Mouse (Mus musculus) B cell, adult (primary cell): ENCODE data around the gene Sbpl. TPM values are rescaled to one million over a fixed set of nuclear protein-coding genes. Genes with fewer than 3 reads are reported as not detected.

Source experiments
- total RNA-seq: library from RNA; stranded (reverse); gene quantifications from 4 replicates; pipeline ENCODE4 v1.2.4, GENCODE M21; 2023; ENCODE audit not compliant: inconsistent age

Gene Sbpl
- not detected in 4 replicates for total RNA-seq

GRCm38 (mm10) chr17:23955174-23955573 lies at the start of gene Sbpl:
TSS of gene Sbpl (minus strand) at chr17:23955274.

DNA sequence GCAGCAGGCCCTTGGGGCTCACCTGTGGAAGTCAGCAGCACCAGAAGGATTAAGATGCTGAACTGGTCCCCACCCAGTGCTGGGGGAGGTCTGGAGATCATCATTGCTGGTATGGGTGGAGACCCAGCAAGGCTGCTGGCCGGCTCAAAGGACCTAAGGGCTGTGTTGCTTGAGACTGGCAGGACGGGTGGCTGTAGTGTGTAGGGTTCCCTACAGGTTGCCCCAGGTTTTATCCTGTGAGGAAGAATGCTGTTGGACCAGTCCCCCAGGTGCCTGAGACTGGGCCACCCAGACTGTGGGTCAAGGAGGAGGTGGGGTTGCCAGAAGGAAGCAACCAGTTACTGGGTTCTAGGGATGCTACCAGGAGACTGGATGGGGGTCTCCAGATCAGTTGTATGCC lies 42.8 kb upstream of the Sbpl start, which contains the start of gene Prss22:
Gene Prss22, minus strand, starts transcription at position 200 of the 400 bp plus-strand sequence.

GRCm38 (mm10) chr17:23980297-23980909 lies 25.3 kb upstream of the Sbpl start, which contains the start of gene Prss30:
TSS of gene Prss30 (minus strand) at chr17:23980566.

GRCm38 (mm10) chr17:23941372-23941771 lies 13.7 kb downstream of the Sbpl start, which contains the start of gene Sbp:
TSS of gene Sbp (plus strand) at chr17:23941672.

DNA sequence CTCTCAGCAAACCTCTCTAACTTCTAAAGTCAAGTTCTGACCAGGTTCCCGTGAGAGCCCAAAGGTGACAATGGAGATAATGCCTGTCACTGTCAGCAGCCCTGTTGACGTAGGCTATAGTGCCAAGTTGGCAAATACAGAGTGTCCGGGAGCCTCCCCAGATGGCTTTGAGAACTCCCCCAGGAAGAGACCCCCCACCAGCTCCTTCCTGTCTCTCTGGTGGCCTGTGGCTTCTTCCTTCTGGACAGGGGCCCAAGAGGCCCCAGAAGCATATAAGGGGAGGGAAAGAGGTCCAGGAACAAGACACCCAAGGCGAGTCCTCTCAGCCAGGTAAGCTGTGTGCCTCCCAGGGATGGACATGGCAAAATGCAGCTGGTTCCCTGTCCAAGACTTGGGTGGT lies 37.9 kb downstream of the Sbpl start, which contains the start of gene Dcpp3:
Gene Dcpp3, plus strand, starts transcription at position 301 of the 400 bp plus-strand sequence.

Other genes with a start within 250 kb of the Sbpl start
- gene 1520401A03Rik, start 232.5 kb downstream of the Sbpl start, total RNA-seq = not detected in 4 replicates
- gene Pkmyt1, start 228.9 kb downstream of the Sbpl start, total RNA-seq = 32.8 to 35.4 TPM (median 33.4 TPM) in 4 replicates
- 0.27 to 0.67 TPM (median 0.48 TPM) in 4 replicates for gene Paqr4, start 214.4 kb downstream of the Sbpl start, total RNA-seq
- not detected in 4 replicates for gene Kremen2, start 209.4 kb downstream of the Sbpl start, total RNA-seq
- 24.2 to 32.5 TPM (median 29.5 TPM) in 4 replicates for gene Flywch1, start 183.7 kb downstream of the Sbpl start, total RNA-seq
- gene Flywch2, start 169.2 kb downstream of the Sbpl start, total RNA-seq = 0.81 TPM in 1 of 4 replicates, not detected in the others
- gene Srrm2, start 164.7 kb downstream of the Sbpl start, total RNA-seq = 1,187 to 1,326 TPM (median 1,293 TPM) in 4 replicates
- gene Elob, start 126.1 kb downstream of the Sbpl start, total RNA-seq = 159 to 201 TPM (median 175 TPM) in 4 replicates
- gene Prss33, start 119.2 kb downstream of the Sbpl start, total RNA-seq = not detected in 4 replicates
- not detected in 4 replicates for gene Prss32, start 111.4 kb downstream of the Sbpl start, total RNA-seq
- 0.69 TPM in 1 of 4 replicates, not detected in the others for gene Prss41, start 111.1 kb downstream of the Sbpl start, total RNA-seq
- not detected in 4 replicates for gene Prss21, start 87.2 kb downstream of the Sbpl start, total RNA-seq
- gene Dcpp1, start 74.4 kb downstream of the Sbpl start, total RNA-seq = not detected in 4 replicates
- not detected in 4 replicates for gene Dcpp2, start 74.4 kb downstream of the Sbpl start, total RNA-seq
- not detected in 4 replicates for gene Dcpp3, start 37.8 kb downstream of the Sbpl start, total RNA-seq
- gene Sbp, start 13.6 kb downstream of the Sbpl start, total RNA-seq = not detected in 4 replicates
- gene Prss30, start 25.3 kb upstream of the Sbpl start, total RNA-seq = not detected in 4 replicates
- not detected in 4 replicates for gene Prss22, start 42.8 kb upstream of the Sbpl start, total RNA-seq
- not detected in 4 replicates for gene Prss27, start 82.9 kb upstream of the Sbpl start, total RNA-seq
- gene Kctd5, start 118.2 kb upstream of the Sbpl start, total RNA-seq = 28.2 to 33.1 TPM (median 30.9 TPM) in 4 replicates
- gene Pdpk1, start 195.7 kb upstream of the Sbpl start, total RNA-seq = 64.1 to 73.9 TPM (median 67.7 TPM) in 4 replicates
- 35.6 to 45.5 TPM (median 38.6 TPM) in 4 replicates for gene Amdhd2, start 208.5 kb upstream of the Sbpl start, total RNA-seq
- gene Atp6v0c, start 214.4 kb upstream of the Sbpl start, total RNA-seq = 233 to 260 TPM (median 250 TPM) in 4 replicates